Mouse (Mus musculus): ENCODE data around the gene Olfr1056. TPM values are rescaled to one million over a fixed set of nuclear protein-coding genes. Genes with fewer than 3 reads are reported as not detected.
"Not testable (repeated sequence)": the region's sequence is repeated elsewhere in the genome, so short reads cannot be mapped to it uniquely, and the experiment has no call there.

Gene Olfr1056
- polyA plus RNA-seq (2015; fragmentation: Nextera tagmentation; extraction: Ambion mirVana), result not detected in 2 replicates

DNA sequence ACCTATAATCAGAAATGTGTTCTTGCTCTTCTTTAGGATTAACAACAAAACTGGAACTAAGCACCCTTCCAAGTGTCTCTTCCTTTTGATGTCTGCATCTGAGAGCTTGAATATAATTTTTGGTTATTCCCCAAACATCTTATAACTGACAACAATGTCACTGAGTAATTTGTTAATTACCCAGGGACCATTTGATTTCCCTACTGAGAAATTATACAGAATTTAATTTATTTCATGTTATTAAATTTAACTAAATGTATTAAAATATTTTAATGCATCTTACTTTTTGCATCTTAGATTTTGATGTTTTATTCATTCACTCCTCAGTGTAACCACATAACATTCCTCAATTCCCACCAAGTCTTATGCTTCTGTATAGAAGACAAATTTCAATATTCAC lies at the start of gene Olfr1056:
Gene Olfr1056, minus strand, starts transcription at position 101 of the 400 bp plus-strand sequence.
- H3K9me3 ChIP-seq, result no peaks in the 10 kb centered on the region
- H3K4me1 ChIP-seq (replicated peaks), result no peaks in the 10 kb centered on the region
- no peak for ATAC-seq (ENCODE audit: low FRiP score)
- no peak within 1 kb of the TSS for H3K4me2 ChIP-seq
- no peak within 1 kb of the TSS for H3K9ac ChIP-seq
- H3K27ac ChIP-seq, result no peak within 1 kb of the TSS
- no peaks in the 10 kb centered on the region for H3K36me3 ChIP-seq
- no peak within 1 kb of the TSS for H3K4me3 ChIP-seq
- no peaks in the 10 kb centered on the region for H3K27me3 ChIP-seq

DNA sequence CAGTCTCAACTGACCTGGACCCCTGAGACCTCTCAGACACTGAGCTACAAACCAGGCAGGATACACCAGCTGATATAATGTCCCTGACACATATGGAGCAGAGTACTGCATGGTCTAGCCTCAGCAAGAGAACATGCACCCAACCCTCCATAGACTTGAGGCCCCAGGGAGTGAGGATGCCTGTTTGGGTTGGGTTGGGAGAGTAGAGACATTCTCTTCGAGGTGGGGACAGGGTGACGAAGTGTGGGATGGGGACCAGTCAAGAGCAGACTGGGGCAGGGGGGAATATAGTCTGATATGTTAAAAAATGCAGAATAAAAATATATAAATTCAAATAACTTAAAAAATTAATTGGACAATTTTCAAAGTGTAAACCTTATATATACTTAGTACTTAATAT lies 32.8 kb upstream of the Olfr1056 start:
- Histone ChIP-seq H3K36me3 (no peaks in the 10 kb centered on the region), H3K4me1 (replicated peaks) (no peaks in the 10 kb centered on the region), H3K9me3 (no peaks in the 10 kb centered on the region), H3K4me2 (no peak overlapping the region), H3K4me3 (no peak overlapping the region), H3K27me3 (no peaks in the 10 kb centered on the region), H3K9ac (no peak overlapping the region), H3K27ac (no peak overlapping the region)
- 77% methylated on average over 2 of the region's 2 CpGs for WGBS
- ATAC-seq (ENCODE audit: low FRiP score), result no peak

DNA sequence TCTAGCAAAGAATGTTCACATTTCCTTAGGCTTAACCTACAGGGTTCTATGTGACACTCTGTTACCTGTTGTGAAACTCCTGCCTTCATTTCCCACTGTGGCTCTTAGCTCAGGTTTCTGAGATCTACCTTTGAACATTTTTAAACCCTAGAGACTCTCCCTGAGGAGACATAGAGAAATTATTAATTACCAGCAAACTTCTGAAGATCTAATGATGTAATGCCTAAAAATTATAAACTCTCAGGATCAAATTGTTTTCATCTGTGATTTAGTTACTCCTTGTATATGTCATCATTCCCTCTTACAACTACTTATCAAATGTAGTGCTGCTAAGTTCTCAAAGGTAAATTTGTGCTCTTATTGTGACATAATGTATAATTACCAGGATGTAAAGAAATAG lies 26.2 kb upstream of the Olfr1056 start, which contains the start of gene Olfr1058:
Gene Olfr1058, minus strand, starts transcription at position 101 of the 400 bp plus-strand sequence.
- not testable (repeated sequence) for H3K4me2 ChIP-seq; ATAC-seq (ENCODE audit: low FRiP score)

DNA sequence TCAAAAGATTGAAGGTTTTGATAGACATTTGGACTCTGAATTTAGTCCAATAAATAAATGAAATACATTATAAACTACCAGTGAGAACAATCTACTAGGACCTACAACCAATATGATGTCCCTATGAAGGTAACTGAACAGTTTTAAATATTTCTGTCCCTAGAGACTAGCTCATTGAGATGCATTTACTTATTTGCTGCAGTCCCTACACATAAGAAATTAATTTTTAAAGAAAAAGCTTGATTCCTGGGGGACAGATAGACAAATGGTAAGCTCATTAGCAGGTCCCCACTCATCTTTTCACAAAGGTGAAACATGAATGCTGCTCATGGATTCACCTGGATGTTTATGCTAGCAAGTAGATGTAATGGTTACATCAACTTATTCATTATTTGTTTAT lies 16.0 kb upstream of the Olfr1056 start, which contains the start of gene Olfr1057:
Gene Olfr1057, minus strand, starts transcription at position 101 of the 400 bp plus-strand sequence.
- no peak within 1 kb of the TSS for H3K27ac ChIP-seq
- no peak within 1 kb of the TSS for H3K4me3 ChIP-seq
- H3K4me2 ChIP-seq, result no peak within 1 kb of the TSS
- no peaks in the 10 kb centered on the region for H3K4me1 ChIP-seq (replicated peaks)
- H3K9me3 ChIP-seq, result no peaks in the 10 kb centered on the region
- ATAC-seq (ENCODE audit: low FRiP score), result no peak
- H3K27me3 ChIP-seq, result no peaks in the 10 kb centered on the region
- no peak within 1 kb of the TSS for H3K9ac ChIP-seq
- no peaks in the 10 kb centered on the region for H3K36me3 ChIP-seq

More for the DNA sequence above, 26.2 kb upstream of the Olfr1056 start, which contains the start of gene Olfr1058:
- H3K27ac ChIP-seq; H3K4me1 ChIP-seq (replicated peaks); H3K36me3 ChIP-seq; H3K4me3 ChIP-seq; H3K9me3 ChIP-seq; H3K27me3 ChIP-seq; H3K9ac ChIP-seq: not testable (repeated sequence)

DNA sequence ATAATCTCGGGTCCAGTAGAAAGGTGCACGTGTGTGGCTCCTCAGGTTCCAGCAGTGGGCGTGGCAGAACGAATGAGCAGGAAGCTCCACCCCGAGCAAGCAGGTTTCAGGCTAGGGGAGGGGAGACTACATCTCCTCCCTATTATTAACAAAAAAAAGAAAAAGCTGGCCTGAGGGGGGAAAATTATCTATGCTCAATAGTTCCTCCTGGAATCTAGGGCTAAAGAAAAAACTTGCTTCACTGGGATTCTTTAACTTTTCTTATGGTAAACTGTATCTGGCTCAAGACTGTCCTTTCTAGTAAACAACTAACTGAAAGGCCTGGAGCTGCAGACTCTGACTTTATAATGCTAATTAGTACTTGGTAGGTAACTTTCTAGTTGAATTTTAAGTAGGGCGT lies 4.1 kb upstream of the Olfr1056 start:
- H3K9ac ChIP-seq; H3K36me3 ChIP-seq; H3K4me2 ChIP-seq; H3K27ac ChIP-seq; H3K4me1 ChIP-seq (replicated peaks); H3K9me3 ChIP-seq; ATAC-seq (ENCODE audit: low FRiP score); H3K27me3 ChIP-seq; H3K4me3 ChIP-seq: not testable (repeated sequence)
- WGBS, result 80% methylated on average over 1 of the region's 6 CpGs

DNA sequence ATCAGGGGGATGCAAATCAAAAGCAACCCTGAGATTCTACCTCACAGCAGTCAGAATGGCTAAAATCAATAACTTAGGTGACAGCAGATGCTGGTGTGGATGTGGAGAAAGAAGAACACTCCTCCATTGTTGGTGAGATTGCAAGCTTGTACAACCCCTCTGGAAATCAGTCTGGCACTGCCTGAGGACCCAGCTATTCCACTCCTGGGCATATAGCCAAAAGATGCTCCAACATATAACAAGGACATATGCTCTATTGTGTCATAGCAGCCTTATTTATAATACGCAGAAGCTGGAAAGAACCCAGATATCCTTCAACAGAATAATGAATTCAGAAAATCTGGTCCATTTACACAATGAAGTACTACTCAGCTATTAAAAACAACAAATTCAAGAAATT lies 10.5 kb downstream of the Olfr1056 start:
- H3K27me3 ChIP-seq; H3K4me3 ChIP-seq; H3K4me2 ChIP-seq; H3K36me3 ChIP-seq; ATAC-seq (ENCODE audit: low FRiP score); H3K9me3 ChIP-seq; H3K9ac ChIP-seq; H3K4me1 ChIP-seq (replicated peaks); H3K27ac ChIP-seq: not testable (repeated sequence)
- WGBS, result 95% methylated on average over 1 of the region's 1 CpGs

DNA sequence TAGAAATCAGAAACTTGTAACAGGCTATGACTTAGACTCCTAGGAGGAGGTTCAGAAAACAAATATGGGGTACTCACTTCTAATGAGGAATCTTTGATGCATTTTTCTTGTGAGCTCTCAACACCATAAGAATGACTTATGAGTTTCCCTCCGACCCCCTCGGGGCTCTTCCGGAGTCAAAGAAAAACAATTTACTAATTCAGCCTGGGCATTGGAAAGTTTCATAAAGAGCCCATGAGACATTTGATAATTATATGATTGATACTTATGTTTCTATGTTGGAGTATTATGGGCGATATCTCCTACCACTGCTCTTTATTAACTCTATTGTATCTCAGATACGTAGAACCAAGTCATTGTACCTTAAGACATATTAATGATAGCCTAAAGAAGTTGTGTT lies 12.1 kb downstream of the Olfr1056 start, which contains the start of gene Olfr1055:
Gene Olfr1055, minus strand, starts transcription at position 101 of the 400 bp plus-strand sequence.
- Histone ChIP-seq H3K36me3 (no peaks in the 10 kb centered on the region), H3K27ac (no peak within 1 kb of the TSS), H3K27me3 (no peaks in the 10 kb centered on the region), H3K9me3 (no peaks in the 10 kb centered on the region), H3K4me1 (replicated peaks) (no peaks in the 10 kb centered on the region), H3K4me2 (no peak within 1 kb of the TSS), H3K9ac (no peak within 1 kb of the TSS), H3K4me3 (no peak within 1 kb of the TSS)
- no peak for ATAC-seq (ENCODE audit: low FRiP score)
- WGBS, result 91% methylated on average over 5 of the region's 5 CpGs

DNA sequence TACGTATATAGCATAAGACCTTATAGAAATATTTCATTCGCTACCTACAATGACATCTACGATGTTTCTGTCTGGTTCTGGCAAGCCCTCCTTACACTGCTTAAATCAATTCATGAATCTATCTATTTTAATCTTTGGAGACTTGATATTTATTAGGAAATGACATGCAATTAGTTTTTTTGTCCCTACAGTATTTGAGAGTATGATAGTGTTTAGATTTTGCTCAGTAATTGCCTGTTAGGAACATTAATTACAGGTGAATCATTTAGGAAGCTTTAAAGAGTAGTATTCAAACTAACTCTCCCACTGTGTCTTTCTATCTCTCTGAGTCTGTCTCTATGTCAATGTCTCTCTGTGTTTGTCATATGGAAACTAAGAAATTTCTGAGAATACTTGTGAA lies 26.9 kb downstream of the Olfr1056 start, which contains the start of gene Olfr1054:
Gene Olfr1054, minus strand, starts transcription at position 101 of the 400 bp plus-strand sequence.
- Histone ChIP-seq H3K36me3 (no peaks in the 10 kb centered on the region), H3K4me3 (no peak within 1 kb of the TSS), H3K9ac (no peak within 1 kb of the TSS), H3K9me3 (no peaks in the 10 kb centered on the region), H3K27me3 (no peaks in the 10 kb centered on the region), H3K4me2 (no peak within 1 kb of the TSS), H3K4me1 (replicated peaks) (no peaks in the 10 kb centered on the region), H3K27ac (no peak within 1 kb of the TSS)
- no peak for ATAC-seq (ENCODE audit: low FRiP score)
- 91% methylated on average over 3 of the region's 3 CpGs for WGBS

DNA sequence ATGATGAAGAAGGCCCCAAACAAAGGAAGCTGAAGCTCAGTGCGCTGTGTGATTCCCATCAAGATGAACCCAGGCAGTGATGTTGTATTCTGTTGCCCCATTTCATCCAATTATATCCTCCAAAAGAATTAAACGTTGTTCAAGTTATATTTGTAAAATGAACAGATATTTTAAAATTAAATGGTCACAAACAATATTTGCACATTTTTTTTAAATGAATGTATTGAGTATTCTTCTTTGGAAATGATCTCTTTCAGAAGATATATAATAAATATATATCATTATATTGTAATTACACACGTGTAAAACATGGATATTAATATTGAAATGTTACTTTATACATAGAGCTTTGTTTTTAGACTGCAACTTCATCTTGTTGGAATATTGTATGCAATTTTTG lies 47.1 kb downstream of the Olfr1056 start, which contains the start of gene Olfr1053:
Gene Olfr1053, minus strand, starts transcription at position 101 of the 400 bp plus-strand sequence.
- no peaks in the 10 kb centered on the region for H3K9me3 ChIP-seq
- no peak within 1 kb of the TSS for H3K9ac ChIP-seq
- no peaks in the 10 kb centered on the region for H3K27me3 ChIP-seq
- H3K4me2 ChIP-seq, result no peak within 1 kb of the TSS
- H3K36me3 ChIP-seq, result no peaks in the 10 kb centered on the region
- H3K4me1 ChIP-seq (replicated peaks), result no peaks in the 10 kb centered on the region
- WGBS, result 68% methylated on average over 3 of the region's 3 CpGs
- H3K4me3 ChIP-seq, result no peak within 1 kb of the TSS
- no peak for ATAC-seq (ENCODE audit: low FRiP score)
- no peak within 1 kb of the TSS for H3K27ac ChIP-seq

Other genes with a start within 250 kb of the Olfr1056 start
- gene Olfr1039, start 226.5 kb downstream of the Olfr1056 start, polyA plus RNA-seq (2015; fragmentation: Nextera tagmentation; extraction: Ambion mirVana), result not detected in 2 replicates
- not detected in 2 replicates for gene Olfr1040, start 215.7 kb downstream of the Olfr1056 start, polyA plus RNA-seq (2015; fragmentation: Nextera tagmentation; extraction: Ambion mirVana)
- not detected in 2 replicates for gene Olfr1042, start 200.6 kb downstream of the Olfr1056 start, polyA plus RNA-seq (2015; fragmentation: Nextera tagmentation; extraction: Ambion mirVana)
- not detected in 2 replicates for gene Olfr1043, start 194.9 kb downstream of the Olfr1056 start, polyA plus RNA-seq (2015; fragmentation: Nextera tagmentation; extraction: Ambion mirVana)
- not detected in 2 replicates for gene Olfr1044, start 184.6 kb downstream of the Olfr1056 start, polyA plus RNA-seq (2015; fragmentation: Nextera tagmentation; extraction: Ambion mirVana)
- not detected in 2 replicates for gene Olfr52, start 176.8 kb downstream of the Olfr1056 start, polyA plus RNA-seq (2015; fragmentation: Nextera tagmentation; extraction: Ambion mirVana)
- not detected in 2 replicates for gene Olfr1045, start 159.5 kb downstream of the Olfr1056 start, polyA plus RNA-seq (2015; fragmentation: Nextera tagmentation; extraction: Ambion mirVana)
- not detected in 2 replicates for gene Olfr1046, start 143.2 kb downstream of the Olfr1056 start, polyA plus RNA-seq (2015; fragmentation: Nextera tagmentation; extraction: Ambion mirVana)
- not detected in 2 replicates for gene Olfr1047, start 131.1 kb downstream of the Olfr1056 start, polyA plus RNA-seq (2015; fragmentation: Nextera tagmentation; extraction: Ambion mirVana)
- gene Olfr1048, start 122.2 kb downstream of the Olfr1056 start, polyA plus RNA-seq (2015; fragmentation: Nextera tagmentation; extraction: Ambion mirVana), result not detected in 2 replicates
- gene Olfr1049, start 104.1 kb downstream of the Olfr1056 start, polyA plus RNA-seq (2015; fragmentation: Nextera tagmentation; extraction: Ambion mirVana), result not detected in 2 replicates
- not detected in 2 replicates for gene Olfr1051, start 83.4 kb downstream of the Olfr1056 start, polyA plus RNA-seq (2015; fragmentation: Nextera tagmentation; extraction: Ambion mirVana)
- gene Olfr1052, start 70.0 kb downstream of the Olfr1056 start, polyA plus RNA-seq (2015; fragmentation: Nextera tagmentation; extraction: Ambion mirVana), result not detected in 2 replicates
- gene Olfr1053, start 47.2 kb downstream of the Olfr1056 start, polyA plus RNA-seq (2015; fragmentation: Nextera tagmentation; extraction: Ambion mirVana), result not detected in 2 replicates
- not detected in 2 replicates for gene Olfr1054, start 27.0 kb downstream of the Olfr1056 start, polyA plus RNA-seq (2015; fragmentation: Nextera tagmentation; extraction: Ambion mirVana)
- not detected in 2 replicates for gene Olfr1055, start 12.2 kb downstream of the Olfr1056 start, polyA plus RNA-seq (2015; fragmentation: Nextera tagmentation; extraction: Ambion mirVana)
- not detected in 2 replicates for gene Olfr1057, start 15.9 kb upstream of the Olfr1056 start, polyA plus RNA-seq (2015; fragmentation: Nextera tagmentation; extraction: Ambion mirVana)
- not detected in 2 replicates for gene Olfr1058, start 26.1 kb upstream of the Olfr1056 start, polyA plus RNA-seq (2015; fragmentation: Nextera tagmentation; extraction: Ambion mirVana)
- gene Olfr1061, start 51.6 kb upstream of the Olfr1056 start, polyA plus RNA-seq (2015; fragmentation: Nextera tagmentation; extraction: Ambion mirVana), result not detected in 2 replicates
- not detected in 2 replicates for gene Olfr1062, start 64.3 kb upstream of the Olfr1056 start, polyA plus RNA-seq (2015; fragmentation: Nextera tagmentation; extraction: Ambion mirVana)
- not detected in 2 replicates for gene Olfr1065, start 88.1 kb upstream of the Olfr1056 start, polyA plus RNA-seq (2015; fragmentation: Nextera tagmentation; extraction: Ambion mirVana)
- not detected in 2 replicates for gene Olfr1066, start 93.8 kb upstream of the Olfr1056 start, polyA plus RNA-seq (2015; fragmentation: Nextera tagmentation; extraction: Ambion mirVana)
- gene Olfr228, start 124.9 kb upstream of the Olfr1056 start, polyA plus RNA-seq (2015; fragmentation: Nextera tagmentation; extraction: Ambion mirVana), result not detected in 2 replicates
- not detected in 2 replicates for gene Olfr1076, start 146.0 kb upstream of the Olfr1056 start, polyA plus RNA-seq (2015; fragmentation: Nextera tagmentation; extraction: Ambion mirVana)
- not detected in 2 replicates for gene Olfr1079, start 180.0 kb upstream of the Olfr1056 start, polyA plus RNA-seq (2015; fragmentation: Nextera tagmentation; extraction: Ambion mirVana)
- gene Olfr1080, start 195.8 kb upstream of the Olfr1056 start, polyA plus RNA-seq (2015; fragmentation: Nextera tagmentation; extraction: Ambion mirVana), result not detected in 2 replicates
- not detected in 2 replicates for gene Olfr1082, start 236.5 kb upstream of the Olfr1056 start, polyA plus RNA-seq (2015; fragmentation: Nextera tagmentation; extraction: Ambion mirVana)